Mouse (Mus musculus): ENCODE measurements around the gene Tmem211.

Gene Tmem211

GRCm38 (mm10) chr5:113226632-113227102 is at the start of gene Tmem211:
Gene Tmem211, plus strand, starts transcription at chr5:113226909.
- DNase-seq (ENCODE audit: inconsistent ontology term), result peak; percentile 86

GRCm38 (mm10) chr5:113179451-113179842 is 47.3 kb upstream of the Tmem211 start:
- DNase-seq (ENCODE audit: inconsistent ontology term), result no peak

- peak; percentile 88 for DNase-seq (ENCODE audit: inconsistent ontology term)
Measured at GRCm38 (mm10) chr5:113179843-113180682, 46.6 kb upstream of the Tmem211 start.

GRCm38 (mm10) chr5:113180755-113181154 is 46.0 kb upstream of the Tmem211 start:
- DNase-seq (ENCODE audit: inconsistent ontology term), result no peak

GRCm38 (mm10) chr5:113181441-113181840 is 45.3 kb upstream of the Tmem211 start:
- DNase-seq (ENCODE audit: inconsistent ontology term), result no peak

- no peak for DNase-seq (ENCODE audit: inconsistent ontology term)
Measured at GRCm38 (mm10) chr5:113190558-113190957, 36.2 kb upstream of the Tmem211 start.

GRCm38 (mm10) chr5:113191901-113192300 is 34.8 kb upstream of the Tmem211 start:
- no peak for DNase-seq (ENCODE audit: inconsistent ontology term)

- no peak for DNase-seq (ENCODE audit: inconsistent ontology term)
Measured at GRCm38 (mm10) chr5:113193762-113194161, 32.9 kb upstream of the Tmem211 start.

GRCm38 (mm10) chr5:113195451-113195850 is 31.3 kb upstream of the Tmem211 start:
- no peak for DNase-seq (ENCODE audit: inconsistent ontology term)

GRCm38 (mm10) chr5:113195907-113196306 is 30.8 kb upstream of the Tmem211 start:
- no peak for DNase-seq (ENCODE audit: inconsistent ontology term)

GRCm38 (mm10) chr5:113196916-113197794 is 29.6 kb upstream of the Tmem211 start:
- DNase-seq (ENCODE audit: inconsistent ontology term), result no peak

- no peak for DNase-seq (ENCODE audit: inconsistent ontology term)
Measured at GRCm38 (mm10) chr5:113199126-113199771, 27.5 kb upstream of the Tmem211 start.

- no peak for DNase-seq (ENCODE audit: inconsistent ontology term)
Measured at GRCm38 (mm10) chr5:113199772-113200134, 27.0 kb upstream of the Tmem211 start.

- DNase-seq (ENCODE audit: inconsistent ontology term), result peak; percentile 52
Measured at GRCm38 (mm10) chr5:113204193-113204592, 22.5 kb upstream of the Tmem211 start.

GRCm38 (mm10) chr5:113206670-113207352 is 19.9 kb upstream of the Tmem211 start:
- DNase-seq (ENCODE audit: inconsistent ontology term), result peak; percentile 65

GRCm38 (mm10) chr5:113208048-113208447 is 18.7 kb upstream of the Tmem211 start:
- no peak for DNase-seq (ENCODE audit: inconsistent ontology term)

- peak; percentile 98 for DNase-seq (ENCODE audit: inconsistent ontology term)
Measured at GRCm38 (mm10) chr5:113208622-113209400, 17.9 kb upstream of the Tmem211 start.

GRCm38 (mm10) chr5:113209401-113209750 is 17.3 kb upstream of the Tmem211 start:
- DNase-seq (ENCODE audit: inconsistent ontology term), result no peak

- DNase-seq (ENCODE audit: inconsistent ontology term), result no peak
Measured at GRCm38 (mm10) chr5:113209898-113210297, 16.8 kb upstream of the Tmem211 start.

- no peak for DNase-seq (ENCODE audit: inconsistent ontology term)
Measured at GRCm38 (mm10) chr5:113210314-113210713, 16.4 kb upstream of the Tmem211 start.

Data from Muller cell, postnatal 12 days (primary cell).